In the genomic region with DNA sequence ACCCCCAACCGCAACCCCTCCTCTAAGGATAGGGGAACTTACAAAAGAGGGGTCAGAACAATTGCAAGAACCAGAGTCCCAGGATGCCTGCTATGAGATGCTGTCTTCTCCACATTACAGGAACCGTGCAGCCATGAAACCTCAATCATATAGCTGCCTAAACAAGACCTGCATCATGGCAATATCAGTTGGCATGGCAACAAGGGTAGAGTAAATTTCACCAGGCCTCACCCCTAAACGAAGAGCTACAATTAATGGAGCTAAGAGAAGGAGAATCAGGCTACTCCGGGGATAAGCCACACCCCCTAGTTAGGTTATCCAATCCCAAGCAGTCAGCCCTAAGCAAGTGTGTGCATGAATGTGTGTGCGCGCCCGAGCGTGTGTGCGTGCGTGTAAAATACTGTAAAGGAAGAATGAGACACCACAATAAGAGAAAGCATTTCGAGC, we compare ENCODE assay signal across 8 mouse cellular contexts.
DNase-seq lines count a peak whose midpoint lies in the region; ATAC-seq and TF ChIP-seq lines count a peak whose summit lies in the region.

No protein-coding gene starts in this region.

- TF ChIP-seq EP300 in heart, postnatal 0 days (IDR thresholded peaks at IDR 0.05; ENCODE audit: low read depth): no peak
- TF ChIP-seq EP300 in liver, embryonic 14.5 days (IDR thresholded peaks at IDR 0.05; ENCODE audit: low read depth): no peak

- peak overlapping the region; percentile 18; the same call in 1 of the 2 replicates for H3K4me3 ChIP-seq in heart, postnatal 0 days (ENCODE audit: low read depth, low read length)
- peak overlapping the region; percentile 22 for H3K4me3 ChIP-seq in forebrain, embryonic 16.5 days (replicated peaks; ENCODE audit: low read length)
- H3K4me3 ChIP-seq in liver, embryonic 14.5 days (ENCODE audit: insufficient read depth in 1 of 2, low read depth in 2 of 2, low read length in 2 of 2): peak overlapping the region; percentile 21 to 28; a peak in 3 of 4 replicates
- peak overlapping the region; percentile 12; the same call in 1 of the 2 replicates for H3K4me3 ChIP-seq in stomach, embryonic 15.5 days (replicated peaks)

- H3K9me3 ChIP-seq in heart, postnatal 0 days (replicated peaks; ENCODE audit: control insufficient read depth, low read length): no peaks in the 10 kb centered on the region
- H3K9me3 ChIP-seq in forebrain, embryonic 16.5 days (ENCODE audit: control insufficient read depth, low read length): no peaks in the 10 kb centered on the region
- H3K9me3 ChIP-seq in liver, embryonic 14.5 days (ENCODE audit: control insufficient read depth, low read length): no peaks in the 10 kb centered on the region
- no peaks in the 10 kb centered on the region for H3K9me3 ChIP-seq in stomach, embryonic 15.5 days

- WGBS in heart, postnatal 0 days: 24% methylated on average over 11 of the region's 11 CpGs
- 22% methylated on average over 11 of the region's 11 CpGs for whole genome bisulfite sequencing in forebrain, embryonic 16.5 days
- WGBS in liver, embryonic 14.5 days (ENCODE audit: insufficient replicate concordance): 16% methylated on average over 11 of the region's 11 CpGs
- 23% methylated on average over 11 of the region's 11 CpGs for WGBS in stomach, embryonic 15.5 days

- intact Hi-C loops in heart, postnatal 10 days (cut with DNase I): no loop called here
- intact Hi-C loops in gastrocnemius, postnatal 36 days (cut with DNase I): no loop called here

- no peak overlapping the region for H3K27ac ChIP-seq in heart, postnatal 0 days (ENCODE audit: low read depth)
- H3K27ac ChIP-seq in forebrain, embryonic 16.5 days (ENCODE audit: low read length): no peak overlapping the region
- H3K27ac ChIP-seq in liver, embryonic 14.5 days: no peak overlapping the region
- H3K27ac ChIP-seq in stomach, embryonic 15.5 days: peak overlapping the region; percentile 35; the same call in 1 of the 2 replicates

- DNase-seq in heart, postnatal 0 days (ENCODE audit: low spot score): no peak
- no peak for DNase-seq in heart, postnatal 10 days
- peak; percentile 9 for DNase-seq in Muller cell, postnatal 12 days (ENCODE audit: inconsistent ontology term)
- peak; percentile 25 to 40 (median 26) for DNase-seq in liver, embryonic 14.5 days (ENCODE audit: low read depth in 3 of 3, low spot score in 3 of 3)
- DNase-seq in gastrocnemius, postnatal 36 days: no peak
- no peak for DNase-seq in frontal cortex, postnatal 10 days (ENCODE audit: low spot score in 2 of 2)

- no peaks in the 10 kb centered on the region for H3K36me3 ChIP-seq in heart, postnatal 0 days (replicated peaks; ENCODE audit: control insufficient read depth, insufficient read depth, low read length)
- no peaks in the 10 kb centered on the region for H3K36me3 ChIP-seq in forebrain, embryonic 16.5 days (ENCODE audit: control insufficient read depth, insufficient read depth)
- H3K36me3 ChIP-seq in liver, embryonic 14.5 days (replicated peaks; ENCODE audit: control insufficient read depth, insufficient read depth, low read depth): no peaks in the 10 kb centered on the region
- H3K36me3 ChIP-seq in stomach, embryonic 15.5 days: no peaks in the 10 kb centered on the region

- ATAC-seq in heart, postnatal 0 days (ENCODE audit: insufficient read depth, low read depth): peak; percentile 55; the same call in 1 of the 2 replicates
- peak; percentile 92 for ATAC-seq in forebrain, embryonic 16.5 days
- peak; percentile 67 for ATAC-seq in liver, embryonic 14.5 days (ENCODE audit: insufficient read depth)
- peak; percentile 66 for ATAC-seq in stomach, embryonic 15.5 days (ENCODE audit: insufficient read depth, low FRiP score, low read depth)

- H3K4me2 ChIP-seq in heart, postnatal 0 days (ENCODE audit: low read depth, low read length): peak overlapping the region; percentile 53
- peak overlapping the region; percentile 46 for H3K4me2 ChIP-seq in forebrain, embryonic 16.5 days (ENCODE audit: low read length)
- peak overlapping the region; percentile 65 for H3K4me2 ChIP-seq in liver, embryonic 14.5 days (ENCODE audit: low read depth)
- H3K4me2 ChIP-seq in stomach, embryonic 15.5 days: peak overlapping the region; percentile 44

- no peaks in the 10 kb centered on the region for H3K27me3 ChIP-seq in heart, postnatal 0 days (ENCODE audit: control insufficient read depth, insufficient read depth, low read length)
- no peaks in the 10 kb centered on the region for H3K27me3 ChIP-seq in forebrain, embryonic 16.5 days (replicated peaks; ENCODE audit: control insufficient read depth, insufficient read depth, low read length)
- H3K27me3 ChIP-seq in liver, embryonic 14.5 days (ENCODE audit: control insufficient read depth, insufficient read depth, low read length): no peaks in the 10 kb centered on the region
- no peaks in the 10 kb centered on the region for H3K27me3 ChIP-seq in stomach, embryonic 15.5 days (replicated peaks)

- no peak overlapping the region for H3K9ac ChIP-seq in heart, postnatal 0 days (replicated peaks; ENCODE audit: low read depth, low read length)
- 0 out of 2 replicates have a peak overlapping the region, but pooled peaks have one; percentile 23 for H3K9ac ChIP-seq in forebrain, embryonic 16.5 days (replicated peaks; ENCODE audit: low read depth, low read length)
- no peak overlapping the region for H3K9ac ChIP-seq in liver, embryonic 14.5 days (replicated peaks)
- H3K9ac ChIP-seq in stomach, embryonic 15.5 days: no peak overlapping the region

- TF ChIP-seq CTCF in heart, postnatal 0 days (IDR thresholded peaks at IDR 0.05; ENCODE audit: low read depth): no peak
- TF ChIP-seq CTCF in liver, embryonic 14.5 days (IDR thresholded peaks at IDR 0.05; ENCODE audit: low read depth): no peak

- peaks cover 12% of the 10 kb centered on the region; the same call in 1 of the 2 replicates for H3K4me1 ChIP-seq in heart, postnatal 0 days (ENCODE audit: control insufficient read depth, insufficient read depth)
- H3K4me1 ChIP-seq in forebrain, embryonic 16.5 days (replicated peaks; ENCODE audit: control insufficient read depth, insufficient read depth, low read length): peaks cover 5% of the 10 kb centered on the region; the same call in 1 of the 2 replicates
- H3K4me1 ChIP-seq in liver, embryonic 14.5 days (replicated peaks; ENCODE audit: control insufficient read depth in 2 of 2, insufficient read depth in 2 of 2, low read length in 1 of 2): peaks cover 8 to 39% of the 10 kb centered on the region in 2 experiments
- peaks cover 20% of the 10 kb centered on the region for H3K4me1 ChIP-seq in stomach, embryonic 15.5 days

Comparison
In these comparisons a context has a peak if more than half of its experiments do, and no peak if none do; other contexts are left out.
1. DNase-seq: peak in Muller cell, postnatal 12 days (single experiment) and liver, embryonic 14.5 days (3 of 3); none in heart, postnatal 0 days (single experiment), heart, postnatal 10 days (0 of 2), gastrocnemius, postnatal 36 days (0 of 2) and frontal cortex, postnatal 10 days (0 of 2).
2. Peak in every context shown above with its lines, with median percentiles within 50 percentile points of each other: ATAC-seq, H3K4me2 ChIP-seq and H3K4me3 ChIP-seq.